Mouse (Mus musculus): ENCODE measurements around the gene Aktip. TPM values are rescaled to one million over a fixed set of nuclear protein-coding genes. Genes with fewer than 3 reads are reported as not detected.

The Aktip gene
- total RNA-seq, 4 experiments from 2014 or later, result 52.1 to 71.8 (median 61.8) TPM

DNA sequence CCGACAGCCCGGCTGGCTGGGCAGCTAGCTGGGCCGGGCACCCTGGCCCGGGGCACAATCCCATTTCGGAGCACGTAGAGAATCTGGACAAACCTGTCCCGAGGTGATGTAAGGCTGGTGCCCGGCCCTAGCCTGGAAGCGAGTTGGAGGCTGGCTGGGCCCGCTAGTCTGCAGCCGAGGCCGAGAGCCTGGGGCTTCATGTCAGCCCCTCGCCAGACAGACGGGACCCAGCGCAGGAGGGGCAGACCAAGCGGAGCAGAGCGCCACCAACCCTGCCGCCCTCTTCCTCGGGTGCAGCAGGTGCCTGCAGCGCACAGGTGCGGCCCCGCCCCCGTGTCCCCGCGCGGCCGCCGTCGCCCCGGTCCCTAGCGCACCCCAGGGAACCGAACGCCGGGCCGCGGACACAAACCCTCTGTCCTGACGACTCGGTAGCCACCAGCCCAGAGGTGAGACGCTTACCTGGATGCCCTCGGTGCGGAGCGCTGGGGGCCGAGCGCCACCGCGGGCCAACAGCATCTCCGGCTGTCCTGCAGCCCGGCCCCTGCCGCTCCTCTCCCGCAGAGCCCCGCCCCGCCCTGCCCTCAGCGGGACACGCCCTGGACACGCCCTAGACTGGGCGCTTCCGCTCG is 66.2 kb downstream of the Aktip start:
- no peak for DNase-seq (ENCODE audit: low spot score in 2 of 2)

DNA sequence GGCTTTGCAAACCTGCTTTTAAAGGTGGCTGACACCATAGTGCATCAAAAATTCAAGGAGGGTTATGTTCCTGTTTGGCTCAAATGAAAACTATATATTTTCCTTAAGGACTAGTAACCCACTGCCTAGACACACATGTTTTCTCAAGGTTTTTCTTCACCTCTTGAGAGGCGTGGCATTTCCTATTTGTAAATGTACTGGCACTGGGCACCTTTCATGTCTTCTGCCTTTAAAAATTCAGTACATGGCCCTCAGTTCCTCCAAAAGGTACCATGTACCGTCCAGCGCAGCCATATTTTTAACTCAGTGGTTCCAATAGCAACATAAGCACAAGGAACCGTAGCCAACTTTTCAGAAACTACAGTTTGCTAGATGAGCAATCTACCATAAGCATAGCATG is 67.0 kb downstream of the Aktip start:
- no peak for DNase-seq (ENCODE audit: low spot score in 2 of 2)

DNA sequence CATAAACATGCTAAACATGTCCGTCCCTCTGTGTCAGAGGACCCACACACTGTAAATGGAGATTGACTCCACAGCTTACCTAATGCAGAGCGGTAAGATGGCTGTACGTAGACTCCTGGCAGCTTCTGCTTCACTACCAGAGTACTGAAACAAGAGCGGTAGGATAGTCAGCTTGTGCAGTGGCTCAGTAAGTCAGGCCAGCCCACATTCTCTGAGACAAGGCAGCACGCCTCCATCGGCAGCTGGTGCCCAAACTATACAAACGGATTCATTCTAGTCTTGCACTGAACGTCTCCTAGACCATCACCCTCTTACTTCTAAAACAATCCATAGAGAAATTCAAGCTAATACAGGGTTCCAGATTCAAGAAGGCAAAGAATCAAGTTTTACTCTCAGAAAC is 73.0 kb downstream of the Aktip start:
- DNase-seq (ENCODE audit: low spot score in 2 of 2), result no peak

DNA sequence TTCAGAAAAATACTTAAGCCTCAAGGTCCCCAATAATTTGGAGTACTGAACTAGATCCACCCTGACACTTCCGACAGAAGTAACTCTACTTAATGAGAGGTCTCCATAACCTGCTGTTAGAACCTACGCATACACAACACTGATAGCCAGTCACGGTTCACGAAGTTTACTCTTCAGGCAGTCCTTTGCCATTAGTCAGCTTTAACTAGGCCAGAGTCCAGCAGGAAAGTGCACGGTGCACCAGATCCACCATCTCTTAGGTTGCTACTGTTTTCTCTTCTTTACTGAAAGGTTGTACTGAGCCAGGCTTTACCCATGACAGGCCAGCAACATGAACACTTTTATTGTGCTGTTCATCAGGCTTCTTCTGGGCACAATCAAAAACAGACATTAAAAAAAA is 75.5 kb downstream of the Aktip start:
- DNase-seq (ENCODE audit: low spot score in 2 of 2), result no peak

DNA sequence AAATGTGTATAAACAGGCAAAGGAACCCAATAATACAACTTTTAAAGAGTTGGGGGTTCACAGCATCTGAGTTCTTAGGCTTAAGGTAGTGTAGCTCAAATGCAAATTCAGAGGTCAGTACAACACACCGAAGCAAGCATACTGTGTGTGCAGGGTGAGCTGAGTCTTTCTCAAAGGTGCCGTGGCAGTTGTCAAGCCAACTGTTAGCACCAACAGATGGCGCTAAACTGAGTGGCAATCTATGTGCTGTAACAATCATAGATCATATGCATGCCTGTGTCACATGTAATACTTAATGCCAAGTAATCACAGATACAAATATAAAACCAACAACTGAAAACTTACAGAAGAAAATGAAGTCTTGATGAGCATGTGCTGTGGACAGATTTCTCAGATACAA is 81.6 kb downstream of the Aktip start:
- no peak for DNase-seq (ENCODE audit: low spot score in 2 of 2)

DNA sequence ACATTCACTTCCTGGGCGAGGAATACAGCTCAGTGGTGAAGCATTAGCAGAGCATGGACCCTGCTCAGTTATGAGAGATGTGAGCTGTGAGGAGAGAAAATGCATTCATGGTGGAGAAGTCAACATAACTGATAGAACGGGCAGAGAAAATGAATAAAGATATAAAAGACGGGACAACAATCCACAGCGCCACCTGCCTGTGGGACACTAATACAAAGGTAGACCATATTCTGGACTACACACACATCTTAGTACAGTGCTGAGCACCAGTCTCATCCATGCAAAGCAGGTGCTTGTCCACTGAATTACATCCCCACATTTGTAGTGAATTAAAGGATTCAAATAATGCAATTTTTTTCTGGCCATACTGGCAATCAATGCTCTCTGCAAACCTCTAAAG is 82.2 kb downstream of the Aktip start:
- DNase-seq (ENCODE audit: low spot score in 2 of 2), result no peak

DNA sequence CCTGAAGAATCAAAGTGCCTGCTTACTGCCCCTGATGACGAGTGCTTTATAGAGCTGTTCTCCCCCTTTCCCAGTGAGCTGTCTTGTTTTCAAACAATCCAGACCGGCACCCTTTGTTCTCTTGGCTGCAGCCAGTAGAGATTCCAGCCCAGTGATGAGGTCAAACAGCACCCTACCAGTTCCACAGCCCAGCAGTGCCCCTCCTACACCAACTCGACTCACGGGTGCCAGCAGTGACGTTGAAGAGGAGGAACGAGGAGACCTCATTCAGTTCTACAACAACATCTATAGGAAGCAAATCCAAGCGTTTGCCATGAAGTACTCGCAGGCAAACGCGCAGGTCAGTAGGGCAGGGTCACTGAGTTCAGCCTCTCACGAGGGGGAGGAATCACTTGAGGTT is 84.9 kb downstream of the Aktip start:
- no peak for DNase-seq (ENCODE audit: low spot score in 2 of 2)

DNA sequence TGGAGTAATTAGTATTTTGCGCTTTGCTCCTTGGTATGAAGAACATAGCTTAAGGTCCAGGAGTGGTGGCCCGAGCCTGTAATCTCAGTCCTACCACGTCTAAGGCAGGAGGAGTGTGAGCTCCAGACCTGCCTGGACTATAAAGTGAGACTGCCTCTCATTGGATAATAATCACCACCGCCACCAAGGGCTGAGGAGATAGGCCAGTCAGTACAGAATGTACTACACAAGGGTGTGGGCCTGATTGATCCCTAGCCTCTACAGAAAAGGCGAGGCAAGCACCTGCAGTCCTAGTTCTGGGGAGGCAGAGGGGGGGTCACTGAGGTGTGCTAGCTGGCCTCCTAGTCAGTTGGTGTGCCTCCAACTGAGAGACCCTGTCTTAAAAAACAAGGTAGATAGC is 85.3 kb downstream of the Aktip start:
- no peak for DNase-seq (ENCODE audit: low spot score in 2 of 2)

DNA sequence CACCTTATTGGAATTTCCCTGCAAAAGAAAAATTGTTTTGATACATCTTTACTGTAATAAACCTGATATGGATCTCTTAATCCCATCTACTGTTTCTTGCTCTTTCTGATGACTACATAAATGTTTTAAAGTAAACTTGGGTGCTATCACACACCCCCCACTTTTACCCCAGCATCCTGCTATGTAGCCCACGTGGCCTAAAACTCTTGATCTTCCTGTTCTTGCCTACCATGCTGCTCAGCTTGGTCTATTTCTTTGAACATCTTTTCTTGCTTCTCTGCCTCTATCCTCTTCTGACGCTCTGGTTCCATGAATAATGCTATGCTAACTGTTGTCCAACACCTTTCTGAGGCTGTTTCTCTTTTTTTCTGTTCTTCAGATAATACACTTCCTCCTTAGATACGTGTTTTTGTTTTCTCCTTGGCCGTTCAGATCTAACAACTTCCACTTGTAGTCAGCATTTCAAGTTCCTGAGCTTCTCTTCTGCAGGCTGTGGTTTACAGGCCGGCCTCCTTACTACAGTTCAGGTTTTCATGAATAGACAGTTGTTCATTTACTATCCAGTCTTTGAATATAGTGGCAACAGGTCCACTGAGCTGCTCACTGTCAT is 87.8 kb downstream of the Aktip start:
- no peak for DNase-seq (ENCODE audit: low spot score in 2 of 2)

DNA sequence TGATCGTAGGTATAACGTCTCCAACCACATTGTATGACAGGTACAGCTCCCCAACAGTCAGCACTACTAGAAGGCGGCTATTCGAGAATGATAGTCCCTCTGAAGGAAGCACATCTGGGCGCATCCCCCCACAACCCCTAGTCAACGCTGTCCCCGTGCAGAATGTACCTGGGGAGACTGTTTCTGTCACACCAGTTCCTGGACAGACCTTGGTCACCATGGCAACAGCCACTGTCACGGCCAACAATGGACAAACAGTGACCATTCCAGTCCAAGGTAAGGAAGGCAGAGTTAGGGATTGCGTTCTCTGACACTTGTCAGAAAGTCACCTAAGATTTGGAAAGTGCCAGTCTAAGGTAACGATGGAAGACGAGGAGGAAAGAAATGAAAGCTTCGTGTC is 93.5 kb downstream of the Aktip start:
- DNase-seq (ENCODE audit: low spot score in 2 of 2), result no peak

DNA sequence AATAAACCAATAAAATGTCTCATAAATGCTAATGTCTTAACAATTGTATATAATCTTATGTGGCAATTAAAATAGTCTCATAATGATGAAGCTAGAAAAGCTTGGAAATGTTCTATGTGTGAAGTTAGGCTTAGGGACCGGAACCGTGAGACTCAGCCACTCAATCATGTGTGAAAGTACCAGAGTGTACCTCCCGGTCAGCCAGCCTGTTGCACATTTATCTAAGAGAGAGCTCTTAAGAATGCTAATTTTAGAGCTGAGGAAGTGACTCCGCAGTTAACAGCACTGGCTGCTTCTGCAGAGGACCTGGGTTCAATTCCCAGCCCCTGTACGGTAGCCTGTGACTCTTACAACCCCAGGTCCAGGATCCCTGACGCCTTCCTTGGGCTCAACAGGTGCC is 101.7 kb downstream of the Aktip start:
- DNase-seq (ENCODE audit: low spot score in 2 of 2), result no peak

DNA sequence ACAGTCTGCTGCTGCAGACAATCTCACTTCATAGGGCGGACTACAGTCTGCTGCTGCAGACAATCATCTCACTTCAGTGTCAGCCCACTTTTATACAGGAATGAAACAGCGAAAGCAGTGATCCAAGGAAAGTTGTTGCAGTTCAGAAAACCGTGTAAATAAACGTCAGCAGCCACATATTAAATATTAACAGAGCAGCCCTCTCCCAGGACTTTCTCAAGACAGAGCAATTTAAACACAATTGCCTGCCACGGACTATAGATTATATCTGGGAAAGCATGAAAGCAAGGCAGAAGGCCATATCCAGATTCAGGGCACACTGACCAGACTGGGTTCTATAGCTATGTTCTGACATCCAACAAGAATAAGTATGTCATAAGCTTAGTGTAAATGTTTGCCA is 105.6 kb downstream of the Aktip start:
- no peak for DNase-seq (ENCODE audit: low spot score in 2 of 2)

DNA sequence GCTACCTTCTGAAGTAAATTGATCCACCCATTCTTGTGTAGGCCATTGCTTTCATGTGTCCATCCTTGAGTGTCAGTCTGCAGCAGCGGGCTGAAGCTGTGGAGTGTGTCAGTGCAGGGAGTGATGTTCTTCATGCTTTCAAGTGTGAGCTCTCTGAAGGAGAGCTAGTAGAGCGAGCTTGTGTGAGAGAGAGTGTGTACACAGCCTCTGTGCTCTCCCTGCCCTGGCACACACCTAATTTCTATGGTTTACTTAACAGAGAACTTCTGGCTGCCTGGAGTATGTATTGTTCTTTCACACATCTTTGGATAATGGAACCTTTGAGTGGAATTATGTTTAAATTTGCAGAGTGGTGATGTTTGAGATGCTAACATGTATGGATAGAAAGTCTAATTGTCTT is 110.2 kb downstream of the Aktip start:
- no peak for DNase-seq (ENCODE audit: low spot score in 2 of 2)

DNA sequence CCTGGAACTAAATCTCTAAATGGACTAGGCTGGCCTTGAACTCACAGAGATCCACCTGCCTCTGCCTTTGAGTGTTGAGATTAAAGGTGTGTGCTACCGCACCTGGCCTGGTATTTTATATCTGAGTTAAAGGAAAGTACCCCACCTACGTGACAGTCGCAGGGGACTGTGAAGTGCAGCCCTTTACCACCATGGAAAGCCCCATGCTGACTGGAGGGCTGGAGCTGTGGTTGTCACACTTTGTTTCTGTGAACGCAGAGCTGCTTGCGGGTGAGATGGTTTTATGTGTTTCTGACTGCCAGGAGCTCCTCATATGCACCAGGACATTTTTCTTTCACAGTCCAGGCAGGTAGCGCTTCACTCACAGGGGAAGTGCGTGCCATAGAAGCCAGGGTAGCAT is 111.3 kb downstream of the Aktip start:
- DNase-seq (ENCODE audit: low spot score in 2 of 2), result no peak

DNA sequence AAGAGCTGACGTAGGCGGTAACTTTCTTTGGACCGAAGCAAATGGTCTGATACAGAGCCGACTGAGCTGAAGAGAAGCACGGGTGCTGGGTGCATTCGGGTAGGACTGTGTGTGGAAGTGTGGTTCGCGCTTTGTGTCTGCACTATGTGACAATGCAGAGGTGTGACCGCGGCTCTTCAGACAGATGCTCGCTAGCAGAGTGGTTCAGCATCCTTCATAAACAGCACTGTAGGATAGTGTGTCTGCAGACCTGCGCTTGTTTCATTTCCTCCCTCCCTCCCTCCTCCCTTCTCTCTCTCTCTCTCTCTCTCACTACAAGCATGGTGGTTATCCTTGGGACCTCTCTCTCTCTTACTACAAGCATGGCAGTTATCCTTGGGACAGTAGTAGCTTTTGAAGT is 117.3 kb downstream of the Aktip start:
- DNase-seq (ENCODE audit: low spot score in 2 of 2), result no peak

DNA sequence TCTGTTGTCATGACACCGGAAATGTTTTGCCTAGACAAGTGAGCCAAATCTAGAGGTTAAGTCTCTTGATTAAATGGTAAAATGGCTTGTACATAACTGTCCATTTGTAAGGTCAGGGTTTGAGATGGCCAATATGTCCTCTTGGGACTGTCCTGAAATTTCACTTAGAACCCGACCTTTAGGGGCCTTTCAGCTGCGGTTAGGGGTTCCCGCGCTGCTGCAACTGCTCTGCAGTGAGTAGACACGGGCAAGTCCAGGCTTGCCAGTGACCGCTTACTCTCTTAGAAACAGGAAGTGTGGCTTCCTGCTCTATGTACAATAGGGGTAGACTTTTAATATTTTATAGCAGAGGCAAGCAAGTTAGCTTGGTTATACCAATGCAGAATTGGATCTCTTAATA is 117.9 kb downstream of the Aktip start:
- no peak for DNase-seq (ENCODE audit: low spot score in 2 of 2)

DNA sequence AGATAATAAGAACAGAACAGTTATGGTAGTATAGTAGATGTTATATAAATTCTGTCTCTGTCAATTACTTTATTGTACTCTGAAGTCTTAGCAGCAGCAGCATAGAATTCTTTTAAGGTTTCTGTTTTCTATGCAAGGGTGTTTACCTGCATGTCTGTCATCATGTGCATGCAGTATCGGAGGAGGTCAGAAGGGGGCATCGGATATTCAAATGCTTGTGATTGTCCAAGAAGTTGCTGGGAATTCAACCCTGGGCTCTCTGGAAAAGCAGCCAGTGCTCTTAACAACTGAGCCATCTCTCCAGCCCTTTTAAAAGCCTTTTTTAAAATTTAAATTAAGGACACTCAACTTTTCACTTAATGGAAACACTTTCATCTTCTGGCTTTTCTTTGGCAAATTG is 120.1 kb downstream of the Aktip start:
- DNase-seq (ENCODE audit: low spot score in 2 of 2), result no peak

DNA sequence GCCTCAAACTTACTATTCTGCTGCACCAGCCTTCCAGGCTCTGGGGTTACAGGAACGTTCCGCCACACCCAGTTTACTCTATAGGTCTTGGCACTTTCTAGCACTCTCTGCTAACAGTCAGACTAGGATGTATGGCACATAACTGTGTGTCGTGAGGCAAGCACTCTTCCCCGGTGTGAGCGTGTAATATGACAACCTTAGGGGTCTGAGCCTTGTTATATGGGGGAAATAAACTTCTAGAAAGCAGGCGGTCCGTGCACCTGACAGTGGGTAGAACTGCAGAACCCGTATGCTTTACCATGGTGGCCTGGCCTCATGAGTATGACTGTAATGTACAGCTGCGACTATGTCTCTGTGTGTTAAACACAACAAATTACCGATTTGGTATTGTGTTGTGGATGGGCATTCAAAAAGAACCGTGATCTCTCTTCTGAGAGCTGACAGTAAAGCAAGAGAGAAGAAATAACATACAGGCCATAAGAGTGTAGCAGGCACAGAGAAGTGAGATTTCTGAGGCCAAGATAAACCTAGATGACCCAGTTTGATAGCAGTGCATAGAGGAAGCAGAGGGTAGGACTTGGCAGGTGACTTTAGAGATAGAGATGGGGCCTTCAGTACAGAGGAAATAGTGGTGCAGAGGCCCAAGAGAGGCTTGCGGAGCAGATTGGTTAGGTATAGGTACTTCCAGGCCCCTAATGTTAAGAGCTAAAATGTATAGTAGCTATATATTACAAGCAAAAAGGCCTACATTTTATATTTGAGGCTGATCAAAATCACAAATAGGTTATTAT is 122.5 kb downstream of the Aktip start:
- DNase-seq (ENCODE audit: low spot score in 2 of 2), result no peak

DNA sequence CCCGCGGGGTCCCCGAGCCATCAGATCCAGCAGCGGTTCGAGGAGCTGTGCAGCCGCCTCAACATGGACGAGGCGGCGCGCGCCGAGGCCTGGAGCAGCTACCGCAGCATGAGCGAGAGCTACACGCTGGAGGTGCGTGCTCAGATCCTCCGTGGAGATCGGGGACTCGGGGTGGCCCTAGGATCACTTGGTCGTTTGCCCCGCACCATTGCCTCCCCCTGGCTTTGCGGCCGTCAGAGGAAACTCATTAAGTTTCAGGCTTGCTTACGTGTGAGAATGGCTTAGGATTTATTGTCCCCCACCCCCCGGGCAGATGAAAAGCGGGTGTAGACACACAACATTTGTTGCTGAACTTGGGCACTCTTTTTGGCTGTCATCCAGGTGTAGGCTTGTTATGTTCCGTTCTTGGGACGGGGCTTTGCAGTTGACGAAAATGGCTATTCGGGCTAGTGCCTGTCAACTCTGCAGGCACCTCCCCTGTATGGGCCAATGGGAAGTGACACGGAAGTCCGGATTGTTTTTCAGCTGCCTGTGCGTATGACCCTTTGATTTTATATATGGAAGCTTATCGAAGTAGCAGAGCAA is 129.4 kb downstream of the Aktip start:
- peak; percentile 64 to 76 for DNase-seq (ENCODE audit: low spot score in 2 of 2)

DNA sequence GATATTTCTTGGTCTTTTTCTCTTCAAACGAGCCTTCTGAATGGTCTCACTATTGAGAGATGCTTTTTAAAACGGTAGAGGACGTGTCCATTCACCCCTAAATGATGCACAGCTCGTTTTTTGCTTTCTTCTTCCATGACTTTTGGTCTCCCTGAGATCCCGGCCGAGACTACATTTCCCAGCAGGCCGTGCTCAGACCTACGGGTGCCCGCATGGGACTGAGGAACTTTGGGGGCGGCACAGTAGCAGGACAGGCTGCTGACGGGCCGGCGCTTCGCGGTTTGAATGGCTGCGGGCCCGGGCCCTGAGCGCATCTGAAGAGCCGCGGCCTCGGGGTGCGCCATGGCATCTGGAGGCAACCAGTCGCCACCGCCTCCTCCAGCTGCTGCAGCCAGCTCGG is 129.9 kb downstream of the Aktip start, which contains the start of gene Rbl2:
Gene Rbl2 (plus strand): TSS at position 224 of the 400 bp plus-strand sequence.
- peak; percentile 89 to 90 for DNase-seq (ENCODE audit: low spot score in 2 of 2)

DNA sequence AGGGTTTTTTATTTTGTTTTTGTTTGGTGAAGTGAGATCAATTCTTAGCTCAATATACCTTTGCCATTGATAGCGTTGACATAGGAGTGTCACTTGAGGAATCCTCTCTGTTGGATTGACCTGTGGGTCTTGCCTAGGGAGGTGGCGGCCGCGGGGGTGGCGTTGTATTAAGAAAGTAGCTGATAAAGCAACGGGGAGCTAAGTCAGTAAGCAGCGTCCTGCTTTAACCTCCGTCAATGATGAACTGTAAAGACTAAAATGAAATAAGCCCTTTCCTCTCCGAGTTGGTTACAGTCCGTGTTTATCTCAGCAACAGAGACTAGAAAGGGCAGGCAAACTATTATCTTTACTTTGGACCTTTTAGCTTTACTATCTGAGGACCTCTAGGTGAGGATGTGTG is 130.4 kb downstream of the Aktip start:
- no peak for DNase-seq (ENCODE audit: low spot score in 2 of 2)

DNA sequence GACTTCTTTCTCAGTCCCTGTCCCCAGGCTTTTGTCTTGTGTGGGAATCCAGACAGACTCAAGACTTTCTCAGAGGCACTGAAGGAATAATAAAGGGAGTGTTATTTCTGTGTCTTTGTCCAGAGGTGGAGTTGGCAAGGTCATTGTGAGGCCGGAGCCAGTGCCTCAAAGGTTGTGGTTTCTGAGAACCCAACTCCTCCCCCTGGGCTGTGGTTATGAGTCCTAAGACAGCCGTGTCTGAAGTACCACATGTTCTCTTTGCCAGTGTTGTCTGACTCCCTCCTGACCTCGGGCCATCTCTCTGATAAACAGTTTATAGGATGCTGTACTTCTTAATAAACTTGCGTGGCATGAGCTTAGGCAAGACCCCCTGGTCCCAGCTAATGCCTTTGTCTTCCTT is 134.6 kb downstream of the Aktip start:
- DNase-seq (ENCODE audit: low spot score in 2 of 2), result no peak

Measured in gastrocnemius, adult 8-10 months (tissue).